Mouse (Mus musculus) spleen, adult 18-20 months (tissue): ENCODE measurements around the gene Hdhd3.
"Not testable (repeated sequence)": the region's sequence is repeated elsewhere in the genome, so short reads cannot be mapped to it uniquely, and the experiment has no call there.

Experiments
- DNase-seq, 2 experiments: peaks; one replicate each; pipeline ENCODE4 v3.0.0; 2022; ENCODE audit warnings: mixed read lengths in 2 of 2

The Hdhd3 gene

DNA sequence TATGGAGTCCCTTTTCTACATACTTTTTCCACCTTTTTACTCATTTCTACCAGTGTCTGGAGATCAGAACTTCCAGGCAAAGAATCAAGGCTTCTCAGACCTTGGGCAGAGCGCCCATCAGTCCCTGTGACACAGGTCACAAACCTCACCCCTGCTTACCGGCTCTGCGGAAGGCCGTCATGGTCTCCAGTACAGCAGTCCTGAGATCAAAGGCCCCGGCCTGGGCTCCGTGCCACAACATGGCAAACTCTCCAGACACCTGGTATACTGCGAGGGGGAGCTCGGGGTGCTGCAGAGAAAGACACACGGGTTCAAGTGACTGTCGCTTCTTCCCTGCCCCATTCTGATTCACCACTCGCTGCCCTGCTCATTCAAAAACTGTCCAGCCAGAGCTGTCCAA, 6.7 kb upstream of the Hdhd3 start:
- no peak for DNase-seq

DNA sequence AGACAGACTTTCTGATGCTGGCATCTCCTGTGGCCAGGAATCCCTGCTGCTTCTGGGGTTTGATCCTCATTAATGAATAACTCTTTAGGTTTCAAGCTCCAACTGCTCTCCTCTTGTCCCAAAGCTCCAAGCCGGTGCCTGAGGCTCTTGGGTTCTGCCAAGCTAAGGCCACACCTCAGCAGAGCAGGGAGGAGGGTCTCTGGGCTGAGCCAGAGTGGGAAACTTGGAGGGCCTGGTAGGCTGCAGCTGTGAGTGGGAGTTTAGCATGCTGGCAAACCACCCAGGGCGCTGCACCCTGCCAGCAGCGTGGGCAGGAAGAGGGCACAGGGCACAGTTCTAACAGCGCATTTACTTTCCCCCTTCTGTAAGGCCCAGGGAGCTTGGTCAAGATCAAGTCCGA, 5.6 kb upstream of the Hdhd3 start:
- DNase-seq = no peak

DNA sequence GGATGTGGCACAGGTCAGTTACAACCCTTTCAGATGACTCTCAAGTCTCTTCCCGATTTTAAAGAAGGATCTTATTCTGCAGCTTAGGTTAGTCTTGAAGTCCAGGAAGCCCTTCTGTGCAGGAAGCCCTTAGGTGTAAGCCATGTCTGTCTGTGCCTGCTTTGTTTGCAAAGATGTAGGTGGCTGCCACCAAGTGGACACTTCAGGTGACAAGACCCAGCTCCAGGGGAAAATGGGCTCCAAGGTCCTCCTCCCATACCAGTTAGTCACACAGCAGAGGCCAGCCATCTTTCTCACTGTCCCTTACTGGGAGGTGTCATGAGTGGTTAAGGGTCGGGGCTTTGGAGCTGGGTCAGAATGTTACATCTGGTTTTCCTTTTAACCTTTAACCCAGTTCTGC, 3.5 kb upstream of the Hdhd3 start:
- peak in 1 of 2 experiments; percentile 39 for DNase-seq

DNA sequence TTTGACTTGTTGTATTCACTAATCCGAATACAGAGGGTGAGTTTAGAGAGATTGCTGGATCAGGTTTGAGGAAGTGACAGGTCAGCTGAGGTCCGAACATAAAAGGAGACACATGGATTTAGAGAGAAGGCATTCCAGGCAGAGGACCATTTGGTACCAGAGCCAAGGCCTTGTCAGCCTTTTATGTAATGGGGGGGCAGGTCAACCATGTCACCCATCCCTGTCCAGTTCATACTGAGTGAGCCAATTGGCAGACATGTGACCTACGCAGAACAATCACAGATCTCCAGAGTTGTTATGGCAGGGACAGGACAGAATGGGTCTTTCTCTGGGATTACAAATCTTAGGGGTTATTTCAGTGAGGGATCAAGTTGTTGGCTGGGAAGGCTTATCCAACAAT, 2.7 kb upstream of the Hdhd3 start:
- DNase-seq = no peak

DNA sequence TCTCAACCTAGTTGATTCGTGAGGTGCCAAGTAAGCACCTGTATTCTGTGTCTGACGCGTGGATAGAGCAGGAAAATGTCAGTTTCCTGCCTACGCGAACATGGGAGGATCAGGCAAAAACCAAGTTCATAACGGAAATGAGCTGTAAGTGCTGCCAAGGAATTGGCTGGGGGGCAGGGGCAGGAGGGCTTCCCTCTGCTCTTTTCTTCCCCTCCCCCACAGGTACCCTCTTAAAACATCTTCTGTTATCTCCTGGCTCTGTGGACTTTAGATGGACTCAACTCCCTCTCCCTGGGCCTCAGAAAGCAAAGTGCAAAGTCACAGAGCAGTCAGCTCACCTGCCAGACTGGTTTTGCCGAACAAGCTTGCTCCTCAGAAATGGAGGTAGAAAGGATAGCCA, 298 bp downstream of the Hdhd3 start:
- no peak for DNase-seq

DNA sequence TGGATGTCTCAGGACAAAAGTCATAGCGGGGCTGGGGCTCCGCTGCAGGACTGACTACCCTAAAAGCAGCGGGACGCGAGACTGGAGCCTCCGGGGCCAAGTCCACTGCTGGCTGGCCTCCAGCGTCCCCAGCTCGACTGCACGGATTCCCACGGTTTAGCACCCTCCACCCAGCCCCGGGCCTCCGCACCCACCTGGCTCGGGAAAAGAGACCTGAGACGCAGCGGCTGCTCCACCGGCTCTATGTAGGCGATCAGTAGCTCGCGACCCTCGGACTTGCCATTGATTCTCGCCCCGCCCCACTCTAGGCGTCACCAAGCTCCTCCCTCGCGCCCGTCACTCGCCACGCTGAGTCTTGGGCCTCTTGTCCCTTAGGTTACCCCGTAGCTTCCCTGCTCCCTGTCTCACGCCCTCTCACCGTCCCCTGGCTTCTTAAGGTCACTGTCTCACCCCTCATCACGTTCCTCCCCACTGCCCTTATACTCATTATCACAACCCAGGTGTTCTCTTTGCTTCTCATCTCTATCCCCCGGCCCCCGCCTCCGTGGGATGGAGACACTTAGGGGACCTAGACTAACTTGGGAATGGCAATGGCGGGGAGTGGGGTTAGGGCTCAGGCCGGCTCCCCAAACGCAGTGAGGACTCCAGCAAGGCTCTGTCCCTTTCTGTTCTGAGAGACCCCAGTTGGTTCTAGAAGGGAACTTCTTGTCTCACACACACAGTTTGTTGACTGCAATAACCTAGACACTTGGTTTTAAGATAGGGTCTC, 1.1 kb downstream of the Hdhd3 start:
- peak; percentile 75 to 86 for DNase-seq

DNA sequence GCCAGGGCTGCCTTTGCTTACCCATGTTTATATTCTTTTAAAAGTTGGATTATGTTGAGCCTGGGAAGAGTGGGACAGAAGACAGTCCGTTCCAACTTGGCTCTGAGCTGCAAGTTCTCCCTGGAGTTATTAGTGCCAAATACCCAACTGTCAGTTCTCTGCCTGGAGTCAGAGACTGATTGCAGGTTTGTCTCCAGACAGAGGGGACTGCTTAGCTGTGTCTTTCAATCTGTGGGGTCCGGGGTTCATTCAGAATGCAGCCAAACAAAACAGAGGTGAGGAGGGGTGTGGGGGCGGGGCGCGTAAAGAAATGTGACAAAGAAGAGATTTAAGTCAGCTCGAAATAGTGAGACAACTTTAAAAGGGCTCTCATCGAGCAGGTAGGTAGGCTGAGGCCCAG, 1.7 kb downstream of the Hdhd3 start:
- no peak for DNase-seq

DNA sequence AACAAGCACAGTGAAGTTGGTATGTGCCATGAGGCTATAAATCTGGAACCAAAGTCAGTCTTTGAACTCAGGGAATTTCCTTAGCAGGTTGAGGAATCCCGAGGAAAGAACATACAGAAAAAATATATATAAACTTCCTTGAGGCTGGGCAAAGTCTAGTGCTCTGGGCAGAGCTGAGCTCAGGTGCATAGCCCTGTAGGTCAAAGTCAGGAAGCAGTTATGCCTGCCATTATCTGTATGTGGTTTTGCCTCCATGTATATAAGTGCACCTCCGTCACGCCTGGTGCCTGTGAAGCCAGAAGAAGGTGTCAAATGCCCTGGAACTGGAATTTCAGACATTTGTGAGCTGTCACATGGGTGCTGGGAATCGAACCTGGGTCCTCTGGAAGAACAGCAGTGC, 2.5 kb downstream of the Hdhd3 start:
- no peak for DNase-seq

DNA sequence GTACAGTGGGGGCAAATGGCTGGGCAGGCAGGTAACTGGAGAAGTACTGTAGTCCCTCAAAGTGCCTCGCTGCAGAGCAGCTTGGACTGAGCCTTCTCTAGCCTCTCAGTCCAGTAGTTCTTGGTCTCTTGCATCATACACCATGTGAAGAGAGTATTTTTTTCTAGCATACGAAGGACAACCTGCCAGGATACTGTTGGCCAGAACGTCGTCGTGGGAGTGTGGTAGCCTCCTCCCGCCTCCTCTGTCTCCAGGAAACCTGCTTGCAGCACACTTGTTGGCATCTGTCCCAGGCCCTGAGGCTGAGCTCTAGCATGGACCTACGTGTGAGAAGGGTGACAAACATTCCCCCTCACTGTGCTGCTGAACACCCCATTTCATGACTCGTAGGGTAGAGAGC, 6.5 kb downstream of the Hdhd3 start:
- DNase-seq = no peak

DNA sequence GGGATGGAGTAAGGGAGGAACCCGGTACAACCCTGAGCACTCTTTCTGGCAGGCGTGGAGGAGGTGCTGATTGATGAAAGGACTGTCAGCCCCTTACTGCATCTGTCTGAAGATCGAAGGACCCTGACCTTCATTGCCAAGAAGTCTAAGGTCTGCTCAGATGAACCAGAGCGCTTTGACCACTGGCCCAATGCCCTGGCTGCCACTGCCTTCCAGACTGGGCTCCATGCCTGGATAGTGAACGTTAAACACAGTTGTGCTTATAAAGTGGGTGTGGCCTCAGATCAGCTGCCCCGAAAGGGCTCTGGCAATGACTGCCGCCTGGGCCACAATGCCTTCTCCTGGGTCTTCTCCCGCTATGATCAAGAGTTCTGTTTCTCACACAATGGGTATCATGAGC, 7.3 kb downstream of the Hdhd3 start:
- no peak for DNase-seq

DNA sequence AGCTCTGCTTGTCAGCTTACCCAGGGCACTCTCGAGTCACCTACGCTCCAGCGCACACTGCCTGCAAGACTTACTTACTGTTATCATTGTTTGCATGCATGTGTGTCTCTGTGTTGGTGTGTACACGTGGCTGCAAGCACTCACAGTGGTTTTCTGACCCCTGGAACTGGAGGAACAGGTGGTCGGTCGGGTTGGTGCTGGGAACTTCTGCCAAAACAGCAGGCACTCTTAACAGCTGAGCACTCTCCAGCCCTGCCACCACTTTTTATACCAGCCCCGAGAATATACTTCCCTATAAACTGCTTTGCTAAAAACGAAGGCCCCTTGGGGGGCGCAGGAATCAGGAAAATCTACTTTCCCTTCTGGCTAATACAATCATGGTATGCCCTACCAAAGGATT, 9.0 kb downstream of the Hdhd3 start:
- DNase-seq = no peak

DNA sequence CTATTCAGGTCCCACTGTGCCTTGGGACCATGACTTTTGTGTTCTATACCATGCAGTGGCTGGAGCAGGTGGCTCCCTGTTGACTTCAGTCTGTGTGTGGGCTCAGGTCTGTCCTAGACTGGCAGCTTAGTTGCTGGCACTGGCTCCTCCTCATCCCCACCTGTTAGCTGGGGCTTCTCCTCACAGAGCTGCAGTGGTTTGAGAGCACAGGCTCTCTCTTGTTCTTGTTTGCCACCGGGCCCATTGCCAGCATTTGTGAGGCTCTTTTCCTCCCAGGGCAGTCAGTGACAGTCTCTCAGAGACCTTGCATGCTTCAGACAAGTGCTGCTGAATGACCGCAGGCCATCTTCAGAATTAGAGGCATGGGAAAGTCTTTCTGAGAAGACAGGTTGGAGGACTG, 10.6 kb downstream of the Hdhd3 start:
- no peak for DNase-seq

DNA sequence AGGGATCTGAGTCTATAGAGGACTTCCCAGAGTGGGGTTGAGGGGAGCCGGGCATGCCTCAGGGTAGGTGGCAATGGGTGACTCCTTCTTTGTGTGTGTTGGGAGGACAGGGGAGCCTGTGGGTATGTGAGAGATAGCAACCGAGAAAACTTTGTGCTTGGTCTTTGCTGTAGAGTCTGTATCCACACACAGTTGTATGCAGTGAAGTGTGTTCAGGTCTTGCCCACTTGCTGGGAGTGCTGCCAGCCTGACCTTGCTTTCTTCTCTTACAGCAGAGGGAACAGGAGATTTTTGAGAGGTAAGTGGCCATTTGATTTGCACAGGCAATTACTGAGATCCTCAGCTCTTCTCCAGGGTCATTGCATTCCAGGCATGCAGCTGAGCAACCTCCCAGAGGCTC, 15.4 kb downstream of the Hdhd3 start:
- no peak for DNase-seq

DNA sequence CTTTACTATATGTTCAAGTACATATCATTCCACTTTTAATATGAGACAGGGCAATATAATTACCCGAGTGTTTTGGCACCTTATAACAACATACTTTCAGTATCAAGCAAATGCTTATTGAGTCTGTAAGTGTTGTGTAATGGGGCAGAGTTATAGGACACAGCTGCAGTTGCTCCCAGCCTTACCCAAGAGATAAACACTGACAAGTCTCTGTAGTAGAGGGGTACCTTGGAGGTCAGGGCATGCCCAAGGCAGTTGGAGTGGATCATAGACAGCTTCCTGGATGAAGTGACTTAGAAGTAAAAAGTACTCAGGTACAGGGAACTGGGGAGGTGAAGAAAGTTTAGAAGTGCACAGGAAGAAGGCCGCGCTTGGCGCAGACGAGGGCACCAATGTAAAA, 16.1 kb downstream of the Hdhd3 start:
- DNase-seq = no peak

DNA sequence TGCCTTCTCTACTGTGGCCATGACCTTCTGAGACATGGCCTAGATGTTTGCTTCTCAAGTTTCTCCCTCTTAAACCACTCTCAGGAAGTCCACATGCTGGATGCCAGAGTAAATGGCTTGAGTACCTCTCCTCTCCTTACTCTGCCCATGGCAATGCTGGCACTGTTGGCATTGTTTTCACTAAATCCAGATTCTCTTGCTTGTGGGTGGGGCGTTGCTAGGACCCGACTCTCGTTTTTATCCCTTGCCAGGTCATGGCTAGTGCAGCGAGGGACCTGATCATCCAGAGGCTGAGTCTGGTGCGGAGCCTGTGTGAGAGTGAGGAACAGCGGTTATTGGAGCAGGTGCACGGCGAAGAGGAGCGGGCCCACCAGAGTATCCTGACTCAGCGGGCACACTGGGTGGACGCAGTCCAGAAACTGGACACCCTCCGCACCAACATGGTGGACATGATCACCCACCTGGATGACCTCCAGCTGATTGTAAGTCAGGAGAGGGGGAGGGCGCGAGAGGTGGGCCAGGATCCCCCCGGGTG, 17.0 kb downstream of the Hdhd3 start:
- no peak for DNase-seq

DNA sequence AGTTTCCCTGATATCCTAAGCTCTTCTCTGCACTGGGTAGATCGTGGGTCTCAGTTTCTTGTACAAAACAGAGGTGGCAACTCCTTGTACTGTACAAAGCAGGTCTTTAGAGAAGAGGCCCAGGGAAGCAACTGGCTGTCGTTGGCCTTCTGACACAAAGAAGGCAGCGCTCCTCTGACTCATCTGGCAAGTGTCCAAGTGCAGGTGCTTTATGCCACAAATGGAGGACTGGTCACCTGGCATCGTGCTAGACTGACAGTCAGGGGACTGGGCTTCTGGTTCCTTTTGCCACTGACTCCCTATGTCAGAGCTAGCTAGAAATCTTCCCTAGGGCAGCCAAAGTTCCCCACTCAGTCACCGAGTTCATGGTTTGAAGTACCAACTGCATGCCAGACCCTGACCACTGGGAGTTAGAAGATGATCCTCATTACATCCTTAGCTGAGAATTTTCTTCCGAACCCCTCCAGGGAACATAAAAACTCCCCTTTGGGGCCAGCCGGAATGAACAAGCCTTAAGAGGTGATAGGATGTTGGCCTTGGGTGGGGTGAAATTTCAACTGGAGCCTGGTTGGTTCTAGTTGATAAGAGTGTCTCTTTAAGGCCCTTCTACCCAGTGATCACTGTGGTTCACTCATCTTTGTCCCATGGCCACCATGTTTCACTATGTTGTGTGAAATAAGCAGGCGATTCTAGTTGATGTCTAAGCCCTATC, 17.7 kb downstream of the Hdhd3 start:
- no peak for DNase-seq

DNA sequence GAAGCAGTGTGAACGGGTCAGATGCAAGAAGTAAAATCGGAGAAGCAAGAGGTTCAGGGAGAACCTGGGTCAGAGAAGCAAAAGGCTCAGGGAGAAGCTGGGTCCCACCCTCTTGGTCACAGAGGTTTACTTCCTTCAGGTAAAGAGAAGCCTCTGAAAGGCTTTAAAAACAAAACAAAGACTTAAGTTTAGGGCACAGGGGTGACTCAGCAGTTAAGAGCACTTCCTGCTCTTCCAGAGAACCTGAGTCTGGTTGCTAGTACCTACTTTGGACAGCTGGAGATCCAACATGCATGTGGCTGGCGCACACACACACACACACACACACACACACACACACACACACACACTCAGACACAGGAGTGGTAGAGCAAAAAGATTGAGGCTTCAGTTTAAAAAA, 18.3 kb downstream of the Hdhd3 start:
- no peak for DNase-seq

DNA sequence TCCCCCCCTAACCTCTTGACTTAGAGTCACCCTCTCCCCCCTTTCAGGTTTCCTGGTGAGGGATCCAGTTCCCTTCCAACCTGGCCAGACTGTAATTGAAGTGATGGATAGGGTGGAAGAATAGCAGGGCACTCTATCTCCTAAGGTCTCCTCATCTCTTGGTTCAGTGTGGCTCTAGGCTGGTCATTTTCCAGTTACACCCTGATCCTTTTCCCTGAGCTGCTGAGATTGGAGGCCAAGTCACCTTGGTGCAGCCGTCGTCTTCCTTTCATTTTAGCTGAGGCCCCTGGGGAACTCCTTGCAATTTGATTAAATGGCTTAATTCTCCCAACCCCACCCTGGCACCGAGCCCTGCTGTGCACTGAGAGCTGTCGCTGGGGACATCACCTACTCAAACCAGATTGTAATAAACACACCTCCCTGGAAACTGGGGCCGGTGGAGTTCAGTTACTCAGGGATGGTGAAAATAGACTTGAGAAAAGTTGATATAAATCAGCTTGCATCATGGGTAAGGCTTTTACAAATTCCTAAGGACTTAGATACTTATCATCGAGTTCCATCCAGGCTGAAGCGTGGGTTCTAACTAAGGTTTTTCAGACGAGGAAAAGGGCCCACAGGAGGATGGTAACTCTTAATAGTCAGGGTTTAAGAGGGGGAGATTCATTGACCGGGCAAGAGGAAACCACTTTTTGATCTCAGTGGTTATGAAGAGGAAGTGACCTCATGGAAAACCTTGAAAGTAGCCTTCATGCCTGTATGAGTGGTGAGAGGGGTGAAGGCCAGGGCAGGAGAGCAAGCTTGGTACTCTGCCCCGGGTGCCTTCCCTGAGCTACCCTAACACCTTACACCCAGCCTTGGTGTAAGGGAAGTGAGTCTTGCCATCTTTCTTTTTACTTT, 22.3 kb downstream of the Hdhd3 start:
- peak in 1 of 2 experiments; percentile 24 for DNase-seq

DNA sequence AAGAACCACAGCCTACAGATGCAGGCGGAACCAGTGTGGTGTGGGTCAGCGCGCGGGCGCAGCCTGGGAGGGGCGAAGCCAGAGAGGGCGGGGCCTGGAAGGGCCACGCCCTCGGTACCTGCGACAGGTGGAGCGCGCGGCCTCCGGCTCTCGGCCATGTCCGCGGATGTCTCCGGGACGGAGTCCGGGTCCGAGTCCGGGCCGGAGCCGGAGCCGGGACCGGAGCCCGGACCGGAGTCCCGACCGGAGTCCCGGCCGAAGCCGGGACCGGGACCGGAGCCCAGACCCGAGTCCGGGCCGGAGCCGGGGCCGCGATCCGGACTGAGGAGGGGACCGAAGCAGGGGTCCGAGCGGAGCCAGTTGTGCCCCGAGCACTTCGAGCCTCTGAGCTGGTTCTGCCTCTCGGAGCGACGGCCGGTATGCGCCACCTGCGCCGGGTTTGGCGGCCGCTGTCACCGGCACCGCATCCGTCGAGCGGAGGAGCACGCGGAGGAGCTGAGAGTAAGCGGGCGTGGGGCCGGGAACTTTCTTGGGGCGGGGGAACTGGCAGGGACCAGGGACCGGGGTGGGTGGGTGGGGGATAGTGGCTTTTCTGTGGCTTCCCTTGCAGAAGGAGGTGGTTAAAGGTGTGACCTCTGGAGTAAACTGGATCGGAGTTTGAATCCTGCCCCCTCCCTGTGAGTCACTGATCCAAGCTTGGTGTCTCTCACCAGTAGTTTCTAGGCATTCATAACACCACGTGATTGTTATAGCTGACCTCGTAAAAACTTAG, 23.1 kb downstream of the Hdhd3 start, which contains the start of gene Bspry:
Bspry (plus strand) TSS at position 117 of the 772 bp plus-strand sequence.
- DNase-seq = peak; percentile 42 to 64

DNA sequence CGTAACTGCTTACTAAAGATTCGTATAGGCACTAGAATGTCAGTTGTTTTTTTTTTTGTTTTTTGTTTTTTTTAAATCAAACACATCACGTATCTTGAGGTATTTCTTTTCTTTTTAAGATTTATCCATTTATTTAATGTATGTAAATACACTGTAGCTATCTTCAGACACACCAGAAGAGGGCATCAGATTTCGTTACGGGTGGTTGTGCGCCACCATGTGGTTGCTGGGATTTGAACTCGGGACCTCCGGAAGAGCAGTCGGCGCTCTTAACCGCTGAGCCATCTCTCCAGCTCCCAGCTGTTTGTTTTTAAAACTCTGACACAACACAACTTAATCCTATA, 23.7 kb downstream of the Hdhd3 start:
- DNase-seq = not testable (repeated sequence)

DNA sequence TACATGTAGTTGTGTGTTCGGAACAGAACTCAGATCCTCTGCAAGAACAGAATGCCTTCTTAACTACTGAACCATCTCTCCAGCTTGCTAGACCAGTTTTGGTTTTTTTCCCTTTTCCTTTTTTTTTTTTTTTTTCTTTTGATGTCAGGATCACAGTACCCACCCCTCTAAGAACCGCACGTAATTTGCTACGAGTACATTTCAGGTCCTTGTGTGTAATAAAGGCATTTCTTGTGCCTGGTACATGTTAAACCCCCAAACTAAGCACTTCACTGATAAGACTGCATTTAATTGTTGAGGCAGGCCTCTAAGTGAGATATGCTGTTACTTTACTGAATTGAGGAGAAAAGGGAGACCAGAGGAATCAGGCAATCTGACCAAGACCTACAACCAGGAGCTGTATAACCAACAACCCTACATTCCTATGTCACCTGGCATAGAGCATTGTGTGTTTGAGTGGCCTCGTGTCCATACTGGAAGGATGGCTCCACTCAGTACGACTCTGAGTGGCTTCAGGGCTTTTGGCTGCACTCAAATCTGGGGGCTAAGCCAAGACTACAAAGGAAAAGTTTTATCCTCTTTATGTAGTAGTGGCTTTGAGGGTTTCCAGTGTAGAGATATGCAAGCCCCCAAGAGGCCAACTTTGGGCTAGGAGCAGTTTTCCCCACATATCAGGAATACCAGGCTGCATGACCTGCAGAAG, 25.6 kb downstream of the Hdhd3 start:
- DNase-seq = no peak

DNA sequence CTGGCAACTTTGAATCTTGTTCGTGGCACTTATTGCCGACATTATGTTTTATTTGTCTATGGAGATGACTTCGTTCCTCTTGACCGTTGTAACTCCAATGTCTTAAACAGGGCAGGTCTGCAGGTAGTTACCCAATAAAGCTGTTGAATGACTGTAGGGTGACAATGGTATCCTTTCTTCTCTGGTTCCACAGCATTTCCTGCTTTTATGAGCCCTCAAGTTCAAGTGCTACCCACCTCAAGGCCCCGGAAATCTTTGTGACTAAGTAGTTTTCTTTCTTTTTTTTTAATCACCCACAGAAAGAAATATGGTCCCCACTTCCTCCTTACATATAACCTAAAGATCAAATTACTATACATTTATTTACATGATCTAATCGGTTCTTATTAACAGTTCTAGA, 27.5 kb downstream of the Hdhd3 start:
- no peak for DNase-seq
